8 mouse cellular contexts compared by ENCODE assay signal in the genomic region with DNA sequence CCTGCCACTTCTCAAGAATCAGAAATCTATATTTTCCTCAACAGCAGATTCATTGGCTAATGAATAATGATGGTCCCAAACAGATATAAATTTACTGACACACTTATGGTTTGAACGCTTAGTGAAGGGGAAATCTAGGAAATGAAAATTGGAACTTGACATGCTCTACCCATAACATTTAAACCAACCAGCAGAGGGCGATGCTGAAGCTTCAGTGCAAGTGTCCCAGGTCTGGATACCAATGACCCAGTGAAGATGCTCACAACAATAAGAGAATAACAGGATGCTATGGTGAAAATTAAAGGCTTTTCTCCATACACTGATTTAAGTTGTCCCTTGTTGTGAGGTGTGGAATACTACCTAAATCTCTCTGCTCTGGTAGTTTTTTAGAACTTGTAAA.
DNase-seq lines count a peak whose midpoint lies in the region; ATAC-seq and TF ChIP-seq lines count a peak whose summit lies in the region.

No protein-coding gene starts in this region.

- no peak overlapping the region for H3K4me2 ChIP-seq in heart, embryonic 11.5 days
- no peak overlapping the region for H3K4me2 ChIP-seq in lung, postnatal 0 days (replicated peaks; ENCODE audit: low read depth, low read length)
- H3K4me2 ChIP-seq in embryonic facial prominence, embryonic 14.5 days (ENCODE audit: low read depth, low read length): no peak overlapping the region

- no peak for TF ChIP-seq EP300 in lung, postnatal 0 days (IDR thresholded peaks at IDR 0.05)

- H3K27ac ChIP-seq in heart, embryonic 11.5 days (ENCODE audit: low read depth, low read length): no peak overlapping the region
- H3K27ac ChIP-seq in lung, postnatal 0 days (ENCODE audit: low read length): no peak overlapping the region
- H3K27ac ChIP-seq in embryonic facial prominence, embryonic 14.5 days (replicated peaks; ENCODE audit: low read depth, low read length): no peak overlapping the region
- H3K27ac ChIP-seq in heart, embryonic 10.5 days: no peak overlapping the region

- TF ChIP-seq POLR2A in lung, adult 2 months (IDR thresholded peaks at IDR 0.05; ENCODE audit: borderline replicate concordance, extremely low read depth, low read depth, low read length): no peak

- TF ChIP-seq CTCF in lung, postnatal 0 days (IDR thresholded peaks at IDR 0.05): peak; percentile 26; the same call in 1 of the 2 replicates
- no peak for TF ChIP-seq CTCF in lung, adult 2 months (IDR thresholded peaks at IDR 0.05; ENCODE audit: insufficient read depth, low read length)
- peak; percentile 55 for TF ChIP-seq CTCF in Patski (IDR thresholded peaks at IDR 0.05)

- DNase-seq in heart, postnatal 10 days: peak; percentile 3 to 20
- DNase-seq in lung, postnatal 0 days (ENCODE audit: low spot score): no peak
- no peak for DNase-seq in lung, adult 2 months
- DNase-seq in Patski (ENCODE audit: low read depth, low spot score): no peak
- peak; percentile 7 for DNase-seq in embryonic facial prominence, embryonic 14.5 days (ENCODE audit: low spot score)
- no peak for DNase-seq in urinary bladder, postnatal 10 days (ENCODE audit: low spot score)
- DNase-seq in heart, embryonic 10.5 days (ENCODE audit: low spot score): no peak

- H3K9me3 ChIP-seq in heart, embryonic 11.5 days (replicated peaks; ENCODE audit: control insufficient read depth, low read length): no peaks in the 10 kb centered on the region
- no peaks in the 10 kb centered on the region for H3K9me3 ChIP-seq in lung, postnatal 0 days (ENCODE audit: low read length)
- H3K9me3 ChIP-seq in embryonic facial prominence, embryonic 14.5 days (ENCODE audit: control insufficient read depth, low read length): no peaks in the 10 kb centered on the region
- H3K9me3 ChIP-seq in heart, embryonic 10.5 days: no peaks in the 10 kb centered on the region

- no peaks in the 10 kb centered on the region for H3K27me3 ChIP-seq in heart, embryonic 11.5 days (ENCODE audit: control insufficient read depth, insufficient read depth, low read length)
- H3K27me3 ChIP-seq in lung, postnatal 0 days (replicated peaks; ENCODE audit: insufficient read depth, low read length): no peaks in the 10 kb centered on the region
- peaks cover 31% of the 10 kb centered on the region for H3K27me3 ChIP-seq in Patski
- H3K27me3 ChIP-seq in embryonic facial prominence, embryonic 14.5 days (replicated peaks; ENCODE audit: control insufficient read depth, insufficient read depth, low read length): no peaks in the 10 kb centered on the region
- H3K27me3 ChIP-seq in heart, embryonic 10.5 days (ENCODE audit: insufficient read depth, poor library complexity, severe bottlenecking): no peaks in the 10 kb centered on the region

- no peaks in the 10 kb centered on the region for H3K36me3 ChIP-seq in heart, embryonic 11.5 days (ENCODE audit: control insufficient read depth, insufficient read depth, low read length)
- H3K36me3 ChIP-seq in lung, postnatal 0 days (ENCODE audit: insufficient read depth, low read length): no peaks in the 10 kb centered on the region
- H3K36me3 ChIP-seq in embryonic facial prominence, embryonic 14.5 days (ENCODE audit: control insufficient read depth, insufficient read depth, low read length): no peaks in the 10 kb centered on the region
- H3K36me3 ChIP-seq in heart, embryonic 10.5 days: no peaks in the 10 kb centered on the region

- in situ Hi-C loops in Patski (cut with MboI; ENCODE audit: low pct_unique_long_range_greater_than_20kb): no loop called here

- no peak overlapping the region for H3K4me3 ChIP-seq in heart, embryonic 11.5 days (ENCODE audit: low read depth, low read length)
- H3K4me3 ChIP-seq in lung, postnatal 0 days (ENCODE audit: low read depth, low read length): no peak overlapping the region
- no peak overlapping the region for H3K4me3 ChIP-seq in lung, adult 2 months (replicated peaks; ENCODE audit: extremely low read depth, low read depth, low read length)
- H3K4me3 ChIP-seq in embryonic facial prominence, embryonic 14.5 days (ENCODE audit: low read depth, low read length): no peak overlapping the region
- H3K4me3 ChIP-seq in heart, embryonic 10.5 days: no peak overlapping the region

- H3K9ac ChIP-seq in heart, embryonic 11.5 days (ENCODE audit: low read depth, low read length): no peak overlapping the region
- H3K9ac ChIP-seq in lung, postnatal 0 days (replicated peaks; ENCODE audit: low read depth): no peak overlapping the region
- no peak overlapping the region for H3K9ac ChIP-seq in embryonic facial prominence, embryonic 14.5 days (ENCODE audit: low read depth, low read length)

- intact Hi-C loops in heart, postnatal 10 days (cut with DNase I): loop anchor here (10.0 kb wide), 2 partner anchors 898 to 998 kb away; no protein-coding TSS in a partner anchor

- H3K4me1 ChIP-seq in heart, embryonic 11.5 days (ENCODE audit: control insufficient read depth, insufficient read depth, low read length): no peaks in the 10 kb centered on the region
- H3K4me1 ChIP-seq in lung, postnatal 0 days (ENCODE audit: insufficient read depth, low read depth, low read length): no peaks in the 10 kb centered on the region
- H3K4me1 ChIP-seq in lung, adult 2 months (ENCODE audit: control insufficient read depth, insufficient read depth, low read length): no peaks in the 10 kb centered on the region
- H3K4me1 ChIP-seq in embryonic facial prominence, embryonic 14.5 days (ENCODE audit: control insufficient read depth, insufficient read depth, low read length): no peaks in the 10 kb centered on the region
- no peaks in the 10 kb centered on the region for H3K4me1 ChIP-seq in heart, embryonic 10.5 days

- CTCF ChIA-PET in Patski (lab: Charles Lee): interaction anchor here (1.3 to 1.4 kb wide), 2 partner anchors 9 to 14 kb away, joined by 3 to 5 read pairs; no protein-coding TSS in a partner anchor

- 43% methylated on average over 2 of the region's 2 CpGs for WGBS in heart, embryonic 11.5 days (ENCODE audit: insufficient replicate concordance)
- 41% methylated on average over 2 of the region's 2 CpGs for WGBS in lung, postnatal 0 days
- 44% methylated on average over 2 of the region's 2 CpGs for WGBS in lung, adult 2 months
- WGBS in embryonic facial prominence, embryonic 14.5 days: 47% methylated on average over 2 of the region's 2 CpGs
- WGBS in heart, embryonic 10.5 days: 45% methylated on average over 2 of the region's 2 CpGs

- no peak for ATAC-seq in heart, embryonic 11.5 days (replicated peaks; ENCODE audit: insufficient number of reproducible peaks, low FRiP score, low TSS enrichment)
- ATAC-seq in lung, postnatal 0 days: no peak
- no peak for ATAC-seq in Patski
- no peak for ATAC-seq in embryonic facial prominence, embryonic 14.5 days (ENCODE audit: low read depth)

- POLR2A ChIA-PET in Patski (lab: Charles Lee): no interaction called here

Comparison
In these comparisons a context has a peak if more than half of its experiments do, and no peak if none do; other contexts are left out.
1. DNase-seq: peak in heart, postnatal 10 days (2 of 2) and embryonic facial prominence, embryonic 14.5 days (single experiment); none in lung, postnatal 0 days (single experiment), lung, adult 2 months (single experiment), Patski (single experiment), urinary bladder, postnatal 10 days (single experiment) and heart, embryonic 10.5 days (single experiment).